Mouse (Mus musculus): ENCODE results near the gene Tmem163.

Gene Tmem163

GRCm38 (mm10) chr1:127437091-127437490, 242.3 kb downstream of the Tmem163 start:
- DNase-seq (ENCODE audit: low read depth, low spot score) = no peak

Measured in 3T3-L1 (cell line).